In the genomic region with DNA sequence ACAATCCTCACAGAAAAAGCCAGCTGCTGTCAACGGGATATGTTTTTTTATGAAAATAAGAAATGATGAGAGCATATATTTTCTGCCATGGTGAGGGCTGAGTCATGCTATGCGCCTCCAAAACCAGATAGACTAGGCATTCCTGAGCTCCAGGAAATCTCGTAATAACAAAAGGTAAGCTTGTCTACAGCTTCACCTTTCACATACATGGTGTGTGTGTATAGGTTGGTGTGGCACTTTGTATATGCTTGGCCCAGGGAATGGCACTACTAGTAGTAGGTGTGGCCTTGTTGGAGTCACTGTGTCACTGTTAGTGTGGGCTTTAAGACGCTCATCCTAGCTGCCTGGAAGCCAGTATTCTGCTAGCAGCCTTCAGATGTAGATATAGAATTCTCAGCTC, we compare ENCODE assay signal across 20 mouse cellular contexts.
DNase-seq lines count a peak whose midpoint lies in the region; ATAC-seq and TF ChIP-seq lines count a peak whose summit lies in the region.
"Had no signal": no experiment of that assay in that cellular context is flagged by ENCODE, and none has a peak within 500 bp of the region (broad histone marks: within the 10 kb centered on the region; RNA-seq: fewer than 3 reads in every experiment).

No protein-coding gene starts in this region.

- ATAC-seq in stomach, postnatal 0 days (ENCODE audit: low FRiP score, low TSS enrichment), result peak; percentile 95
- ATAC-seq in kidney, embryonic 16.5 days (ENCODE audit: low FRiP score, low TSS enrichment), result no peak
- ATAC-seq: activated CD4-positive, CD25-positive, alpha-beta regulatory T cell, adult 4 months; CD4-positive, CD25-positive, alpha-beta regulatory T cell, adult 4 months; Patski had no signal

- no peaks in the 10 kb centered on the region for H3K4me1 ChIP-seq in stomach, postnatal 0 days (replicated peaks; ENCODE audit: control insufficient read depth, insufficient read depth)
- H3K4me1 ChIP-seq in kidney, embryonic 16.5 days (ENCODE audit: insufficient read depth, low read length), result no peaks in the 10 kb centered on the region

- no peak for TF ChIP-seq EP300 in stomach, postnatal 0 days (optimal IDR thresholded peaks at IDR 0.05)

- DNase-seq in NIH3T3 (ENCODE audit: low read depth) (peak; percentile 30), liver (no peak)
- no peak for DNase-seq in stomach, postnatal 0 days (ENCODE audit: low spot score)
- DNase-seq: adrenal gland, adult 2 months; adrenal gland, adult 8-10 months; adrenal gland, postnatal 10 days; adrenal gland, postnatal 14 days; adrenal gland, postnatal 25 days; adrenal gland, postnatal 36 days; B cell, adult 2 months; cerebellum, adult 11 months; cerebellum, adult 11-12 months; cerebellum, adult 18-20 months; cerebellum, adult 2 months had no signal

- no peak overlapping the region for H3K4me2 ChIP-seq in stomach, postnatal 0 days (replicated peaks; ENCODE audit: low read depth)
- no peak overlapping the region for H3K4me2 ChIP-seq in kidney, embryonic 16.5 days (replicated peaks; ENCODE audit: low read depth, low read length)

- TF ChIP-seq CTCF in stomach, postnatal 0 days (IDR thresholded peaks at IDR 0.05; ENCODE audit: low read depth), result no peak

- H3K27ac ChIP-seq in stomach, postnatal 0 days (replicated peaks), result peak overlapping the region; percentile 31; the same call in 1 of the 2 replicates
- H3K27ac ChIP-seq in kidney, embryonic 16.5 days (ENCODE audit: low read length), result no peak overlapping the region

- no peaks in the 10 kb centered on the region for H3K27me3 ChIP-seq in stomach, postnatal 0 days (ENCODE audit: control insufficient read depth, insufficient read depth, low read length)
- H3K27me3 ChIP-seq in kidney, embryonic 16.5 days (ENCODE audit: insufficient read depth, low read length), result no peaks in the 10 kb centered on the region
- H3K27me3 ChIP-seq: CH12.LX, Patski had no signal

- 70% methylated on average over 4 of the region's 4 CpGs for WGBS in stomach, postnatal 0 days
- WGBS in kidney, embryonic 16.5 days, result 91% methylated on average over 4 of the region's 4 CpGs

- no peaks in the 10 kb centered on the region for H3K36me3 ChIP-seq in stomach, postnatal 0 days (ENCODE audit: control insufficient read depth, insufficient read depth, low read length)
- no peaks in the 10 kb centered on the region for H3K36me3 ChIP-seq in kidney, embryonic 16.5 days (ENCODE audit: insufficient read depth, low read length)
- H3K36me3 ChIP-seq: G1E had no signal

- H3K9ac ChIP-seq in stomach, postnatal 0 days (ENCODE audit: low read length), result no peak overlapping the region
- H3K9ac ChIP-seq in kidney, embryonic 16.5 days (replicated peaks; ENCODE audit: low read length), result no peak overlapping the region

- no peaks in the 10 kb centered on the region for H3K9me3 ChIP-seq in stomach, postnatal 0 days (ENCODE audit: control insufficient read depth, low read length)
- H3K9me3 ChIP-seq in kidney, embryonic 16.5 days (ENCODE audit: low read length), result no peaks in the 10 kb centered on the region

- no peak overlapping the region for H3K4me3 ChIP-seq in stomach, postnatal 0 days (ENCODE audit: low read depth, low read length)
- H3K4me3 ChIP-seq in kidney, embryonic 16.5 days (ENCODE audit: low read length), result no peak overlapping the region
